Mouse (Mus musculus): ENCODE measurements around the gene Ccl27b.
"Not testable (repeated sequence)": the region's sequence is repeated elsewhere in the genome, so short reads cannot be mapped to it uniquely, and the experiment has no call there.

Gene Ccl27b

GRCm38 (mm10) chr4:42654951-42655350 lies at the start of gene Ccl27b:
Ccl27b (plus strand) TSS chr4:42655251.
- DNase-seq: not testable (repeated sequence)

- not testable (repeated sequence) for DNase-seq
Observed at GRCm38 (mm10) chr4:42611895-42612294, 43.2 kb upstream of the Ccl27b start, which contains the start of gene Gm10591. Gm10591 (plus strand) TSS chr4:42612195.

DNA sequence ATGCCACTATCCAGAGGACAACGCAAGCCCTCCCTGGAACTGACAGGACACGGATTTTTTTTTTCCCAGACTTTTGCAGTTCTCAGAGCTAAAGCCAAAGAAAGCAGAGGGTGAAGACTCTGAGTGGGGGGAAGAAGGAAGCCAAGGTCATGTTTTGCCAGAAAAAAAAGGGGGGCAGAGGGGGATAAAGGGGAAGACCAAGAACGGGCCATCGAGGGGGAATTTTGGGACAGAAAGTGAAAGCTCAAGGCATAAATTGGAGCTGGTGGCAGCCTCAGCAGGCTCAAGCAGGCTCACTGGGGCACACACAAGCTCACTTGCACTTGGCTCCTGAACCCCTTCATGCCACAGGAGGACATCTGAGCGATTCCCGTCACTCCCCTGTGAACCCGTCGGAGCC lies 25.6 kb upstream of the Ccl27b start, which contains the start of gene Gm2564:
Gm2564 (plus strand) TSS at position 301 of the 400 bp plus-strand sequence.
- DNase-seq: not testable (repeated sequence)

DNA sequence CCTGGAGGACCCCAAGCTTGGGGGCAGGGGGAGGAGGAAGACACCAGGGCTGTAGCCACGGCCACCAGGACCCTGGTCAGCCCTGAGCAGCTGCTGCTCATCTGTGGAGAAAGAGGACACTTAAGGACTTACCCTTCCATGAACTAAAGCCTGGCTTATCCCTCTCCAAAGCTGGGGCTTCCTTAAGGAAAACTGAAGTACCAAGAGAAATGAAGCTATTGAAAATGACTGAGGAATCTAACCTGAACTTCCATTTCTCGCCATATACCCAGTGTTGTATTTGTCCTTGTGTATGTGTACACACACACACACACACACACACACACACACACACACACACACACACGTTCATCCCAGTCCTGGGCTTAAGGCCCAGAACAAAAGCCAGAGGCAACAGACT lies 6.7 kb downstream of the Ccl27b start, which contains the start of gene Il11ra2:
Il11ra2 (minus strand) TSS at position 101 of the 400 bp plus-strand sequence.
- DNase-seq: not testable (repeated sequence)

DNA sequence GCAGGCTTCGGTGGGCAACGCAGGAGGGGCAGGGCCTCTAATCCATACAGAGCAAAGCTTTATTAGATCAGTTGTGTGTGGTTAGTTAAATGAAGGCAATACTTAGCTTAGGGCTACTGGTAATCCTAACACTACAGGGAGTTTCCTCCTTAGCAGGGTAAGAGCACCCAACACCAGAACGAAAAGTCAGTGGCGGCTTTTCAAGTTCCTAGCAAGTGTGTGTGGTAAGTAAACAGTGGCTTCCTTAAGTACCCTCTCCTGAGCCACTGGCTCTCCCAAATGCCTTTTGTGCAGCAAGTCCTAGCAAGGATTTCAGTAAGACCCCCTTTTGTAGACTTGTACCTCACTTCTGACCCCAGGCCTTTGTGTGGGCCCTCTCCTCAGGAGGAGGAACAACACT lies 20.4 kb downstream of the Ccl27b start:
- not testable (repeated sequence) for DNase-seq

DNA sequence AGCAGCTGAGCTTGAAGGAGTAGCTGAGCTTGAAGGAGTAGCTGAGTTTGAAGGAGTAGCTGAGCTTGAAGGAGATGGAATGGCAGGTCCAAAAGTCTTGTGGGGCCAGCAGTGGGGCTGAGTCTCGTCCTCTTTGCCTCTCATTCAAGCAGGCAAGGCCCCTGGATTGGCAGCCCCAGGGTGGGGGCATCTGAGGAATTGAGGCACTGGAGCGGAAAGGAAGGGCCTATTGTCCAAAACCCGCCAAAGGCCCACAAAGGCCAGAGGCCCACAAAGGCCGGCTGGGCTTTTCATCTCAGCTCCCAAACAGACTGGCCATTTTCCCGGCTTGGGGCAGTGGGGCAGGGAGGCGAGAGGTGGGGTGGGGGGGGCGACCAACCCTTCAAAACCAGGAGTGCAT lies 24.3 kb downstream of the Ccl27b start:
- not testable (repeated sequence) for DNase-seq

DNA sequence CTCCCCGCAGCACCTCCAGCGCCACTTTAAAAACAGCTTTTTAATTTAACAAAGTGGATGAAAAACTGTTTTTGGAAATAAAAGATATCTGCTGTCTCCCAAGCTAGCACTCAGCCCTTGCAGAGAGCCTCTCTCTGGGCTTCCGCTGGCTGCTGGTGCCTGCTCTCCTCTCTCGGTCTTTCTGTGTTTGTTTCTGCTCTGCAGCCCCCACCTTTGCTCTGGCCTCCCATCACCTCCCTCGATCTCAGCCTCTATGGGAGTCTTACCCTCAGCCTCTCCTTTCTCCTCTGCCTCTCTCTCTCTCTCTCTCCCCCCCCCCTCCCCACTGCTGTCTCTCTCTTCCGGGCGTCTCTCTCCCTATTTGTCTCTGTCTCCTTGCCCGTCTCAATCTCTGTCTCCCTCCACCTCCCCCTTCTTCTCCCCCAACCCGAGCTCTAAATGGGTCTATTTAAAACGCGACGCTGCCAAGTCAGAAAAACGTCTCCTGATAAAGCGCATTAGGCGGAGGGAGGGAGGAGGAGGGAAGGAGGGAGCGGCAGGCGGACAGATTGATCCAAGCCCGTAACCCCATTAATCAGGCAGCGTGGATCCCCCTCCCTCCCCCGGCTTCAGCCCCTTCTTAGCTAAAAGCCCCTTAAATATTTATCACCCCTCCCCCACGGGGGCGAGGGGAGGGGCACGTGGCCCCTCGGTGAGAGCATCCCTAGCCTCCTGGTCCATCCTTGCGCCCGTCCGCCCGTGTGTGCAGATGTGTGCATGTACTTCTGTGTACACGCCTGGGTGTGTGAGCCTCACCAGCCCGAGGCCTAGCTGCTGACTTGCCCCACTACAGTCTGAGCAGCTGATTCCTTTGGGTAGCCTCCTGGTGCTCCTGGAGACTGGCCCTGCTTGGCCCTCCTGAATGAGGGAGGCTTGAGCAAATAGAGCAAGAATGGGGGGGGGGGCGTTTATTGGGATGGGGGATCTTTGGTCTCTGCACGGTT lies 25.6 kb downstream of the Ccl27b start:
- not testable (repeated sequence) for DNase-seq

DNA sequence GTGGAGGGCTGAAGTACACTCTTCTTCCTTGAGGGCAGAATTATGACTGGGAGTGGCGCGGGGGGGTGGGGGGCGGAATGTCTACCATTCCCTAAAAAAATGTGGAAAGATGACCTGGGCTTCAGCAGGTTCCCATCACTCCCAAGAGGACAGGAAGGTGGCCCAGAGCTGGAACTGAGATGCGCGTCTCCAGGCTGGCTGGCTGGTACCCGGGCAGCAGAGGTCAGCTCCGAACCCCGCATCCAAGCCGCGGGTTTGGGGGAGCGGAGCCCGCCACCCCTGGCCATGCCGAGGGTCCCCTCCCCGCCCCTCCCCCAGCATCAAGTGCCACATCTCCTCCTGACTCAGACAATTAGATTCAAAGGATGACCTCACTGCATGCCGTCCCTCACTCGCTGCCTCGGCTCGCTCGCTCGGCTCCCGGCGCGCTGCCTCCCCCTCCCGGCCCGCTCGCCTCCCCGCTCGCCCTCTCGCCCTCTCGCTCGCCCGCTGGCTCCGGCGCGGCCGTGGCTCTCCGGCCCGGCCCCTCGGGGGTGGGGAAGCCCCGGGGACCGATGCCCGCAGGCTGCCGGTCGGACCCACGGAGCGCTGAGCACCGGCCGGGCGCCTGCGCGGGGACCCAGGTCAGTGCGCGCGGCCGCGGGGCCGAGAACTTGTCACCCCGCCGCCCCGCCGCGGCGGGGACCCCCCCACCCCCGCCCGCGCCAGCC lies 26.6 kb downstream of the Ccl27b start:
- not testable (repeated sequence) for DNase-seq

- DNase-seq: not testable (repeated sequence)
Observed at GRCm38 (mm10) chr4:42682183-42682524, 27.1 kb downstream of the Ccl27b start.

Data from cerebellum, postnatal 14 days (tissue).